Mouse (Mus musculus) thymus, postnatal 25 days (tissue): ENCODE results near the gene Enah.

Experiments
- DNase-seq: peaks from one replicate; pipeline ENCODE4 v3.0.0; 2022

Gene Enah

GRCm38 (mm10) chr1:182019926-182020801 is at the start of gene Enah:
Gene Enah (minus strand): TSS chr1:182019990.
- DNase-seq: peak; percentile 19

DNA sequence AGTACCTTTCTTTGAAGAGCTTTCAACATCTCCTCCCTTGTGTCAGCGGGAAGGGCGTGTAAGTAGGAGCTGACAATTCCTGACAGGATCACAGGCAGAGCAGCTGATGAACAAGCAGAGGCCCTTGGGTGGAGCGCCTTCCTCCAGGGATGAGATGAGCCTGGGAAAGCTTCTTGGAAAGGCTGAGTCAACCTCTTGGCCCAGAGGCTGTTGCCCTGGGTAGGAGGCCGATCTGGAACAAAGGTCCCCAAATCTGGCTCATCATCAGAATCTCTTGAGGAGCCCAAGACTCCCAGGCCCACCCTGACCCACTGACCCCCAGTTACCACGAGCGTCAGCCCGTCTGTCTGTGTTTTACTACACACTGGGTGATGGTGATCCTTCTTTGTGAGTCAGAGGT is 48.3 kb upstream of the Enah start:
- DNase-seq: no peak

GRCm38 (mm10) chr1:182066527-182067465 is 47.0 kb upstream of the Enah start:
- no peak for DNase-seq

DNA sequence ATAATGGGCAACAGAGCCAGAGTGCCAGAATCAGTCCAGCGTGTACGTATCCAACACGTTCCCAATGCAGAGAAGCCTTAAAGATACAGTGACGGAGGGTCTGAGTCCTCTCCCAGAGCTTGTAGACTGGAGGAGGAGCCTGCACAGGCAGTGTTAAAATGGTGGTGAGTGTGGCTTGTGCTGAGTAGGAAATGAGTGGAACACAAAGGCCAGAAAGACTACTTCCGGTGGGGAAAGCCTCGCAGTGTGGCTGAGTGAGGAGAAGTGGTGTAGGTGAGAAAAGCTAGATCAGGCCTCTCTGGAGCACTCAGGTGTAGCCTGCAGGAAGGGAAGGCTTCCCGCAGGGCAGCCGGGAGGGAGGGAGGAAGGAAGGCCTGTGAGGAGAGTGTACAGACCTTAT is 43.9 kb upstream of the Enah start:
- no peak for DNase-seq

DNA sequence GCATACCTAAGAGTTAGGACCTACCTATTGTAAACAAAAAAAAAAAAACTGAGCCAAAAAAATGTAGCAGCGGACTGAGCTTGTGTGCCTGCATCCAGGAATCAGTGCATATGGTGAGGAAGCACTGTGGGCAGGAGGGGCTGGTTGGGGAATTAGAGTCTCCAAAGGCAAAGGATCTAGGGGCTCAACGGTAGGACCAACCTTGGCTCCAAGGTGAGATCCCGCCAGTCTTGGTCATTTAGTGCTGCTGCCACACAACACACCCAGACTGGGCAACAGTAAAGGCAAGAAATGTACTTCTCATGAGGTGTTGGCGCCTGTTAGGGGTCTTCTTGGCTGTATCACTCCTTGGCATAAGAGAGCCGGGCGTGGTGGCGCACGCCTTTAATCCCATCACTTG is 43.0 kb upstream of the Enah start:
- no peak for DNase-seq

GRCm38 (mm10) chr1:182061203-182061602 is 41.4 kb upstream of the Enah start:
- no peak for DNase-seq

- DNase-seq: no peak
Observed at GRCm38 (mm10) chr1:182059806-182060205, 40.0 kb upstream of the Enah start.

GRCm38 (mm10) chr1:182057998-182058397 is 38.2 kb upstream of the Enah start:
- DNase-seq: no peak

- no peak for DNase-seq
Observed at GRCm38 (mm10) chr1:182055122-182055521, 35.3 kb upstream of the Enah start.

GRCm38 (mm10) chr1:182054651-182055050 is 34.9 kb upstream of the Enah start:
- no peak for DNase-seq

- no peak for DNase-seq
Observed at GRCm38 (mm10) chr1:182052973-182053372, 33.2 kb upstream of the Enah start.

GRCm38 (mm10) chr1:182052385-182052784 is 32.6 kb upstream of the Enah start:
- DNase-seq: no peak

DNA sequence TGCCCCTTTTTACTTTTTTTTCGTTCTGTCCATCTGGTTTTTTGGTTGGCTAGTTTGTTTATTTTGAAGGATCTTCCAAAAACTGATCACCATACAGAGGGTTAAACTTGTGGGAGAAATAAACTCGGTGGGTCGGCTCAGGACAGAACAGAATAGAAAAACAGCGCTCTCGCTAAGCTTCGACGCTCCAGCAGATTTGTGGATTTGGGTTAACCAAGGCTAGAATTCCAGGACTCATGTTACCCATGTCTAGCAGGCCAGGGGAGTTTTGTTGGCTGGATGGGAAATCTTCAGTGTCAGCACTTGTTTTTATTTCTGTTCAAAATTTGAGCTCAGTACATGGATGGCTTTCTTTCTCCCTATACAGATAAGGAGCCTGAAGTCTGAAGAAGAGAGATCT is 30.0 kb upstream of the Enah start:
- no peak for DNase-seq

GRCm38 (mm10) chr1:182048101-182048500 is 28.3 kb upstream of the Enah start:
- no peak for DNase-seq

DNA sequence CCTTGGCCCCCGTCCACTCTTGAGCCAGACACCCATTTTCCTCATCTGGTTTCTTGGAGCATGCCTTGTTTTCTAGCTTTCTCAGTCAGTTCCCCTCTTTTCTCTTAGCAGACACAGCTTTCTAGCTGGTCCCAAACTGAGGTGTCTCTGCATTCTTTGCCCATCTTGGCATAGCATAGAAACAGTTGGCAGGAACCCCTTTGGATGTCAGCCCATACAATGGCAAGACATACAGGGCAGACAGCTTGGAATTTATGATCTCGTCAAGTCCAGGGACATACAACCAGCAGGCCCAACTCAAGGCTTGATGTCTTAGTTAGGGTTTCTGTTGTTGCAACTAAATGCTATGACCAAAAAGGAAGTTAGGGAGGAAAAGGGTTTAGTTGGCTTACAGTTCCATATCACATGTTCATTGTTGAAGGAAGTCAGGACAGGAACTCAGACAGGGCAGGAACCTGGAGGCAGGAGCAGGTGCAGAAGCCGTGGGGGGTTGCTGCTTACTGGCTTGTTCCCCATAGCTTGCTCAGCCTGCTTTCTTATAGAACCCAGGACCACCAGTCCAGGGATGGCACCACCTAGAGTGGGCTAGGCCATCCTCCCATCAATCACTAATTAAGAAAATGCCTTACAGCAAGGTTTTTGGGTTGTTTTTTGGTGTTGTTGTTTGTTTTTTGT is 27.4 kb upstream of the Enah start:
- no peak for DNase-seq

DNA sequence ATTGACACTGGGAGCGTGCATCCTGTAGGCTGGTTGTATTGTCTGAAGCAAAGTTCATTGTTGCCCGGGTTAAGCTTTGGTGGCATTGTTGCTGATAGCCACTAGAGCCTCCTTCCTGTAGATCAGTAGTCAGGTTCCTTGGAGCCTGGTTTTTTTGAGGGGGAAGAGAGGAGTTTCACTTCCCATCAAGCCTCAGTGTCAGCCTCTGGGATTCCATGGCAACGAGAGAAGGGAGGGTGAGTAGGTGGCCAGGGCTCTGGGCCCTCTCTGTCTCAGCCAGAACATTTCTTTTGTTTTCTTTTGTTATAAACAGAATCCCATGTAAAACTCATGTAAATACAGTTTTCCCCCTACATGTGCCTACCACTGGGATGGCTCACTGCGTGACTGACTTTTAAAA is 25.4 kb upstream of the Enah start:
- no peak for DNase-seq

DNA sequence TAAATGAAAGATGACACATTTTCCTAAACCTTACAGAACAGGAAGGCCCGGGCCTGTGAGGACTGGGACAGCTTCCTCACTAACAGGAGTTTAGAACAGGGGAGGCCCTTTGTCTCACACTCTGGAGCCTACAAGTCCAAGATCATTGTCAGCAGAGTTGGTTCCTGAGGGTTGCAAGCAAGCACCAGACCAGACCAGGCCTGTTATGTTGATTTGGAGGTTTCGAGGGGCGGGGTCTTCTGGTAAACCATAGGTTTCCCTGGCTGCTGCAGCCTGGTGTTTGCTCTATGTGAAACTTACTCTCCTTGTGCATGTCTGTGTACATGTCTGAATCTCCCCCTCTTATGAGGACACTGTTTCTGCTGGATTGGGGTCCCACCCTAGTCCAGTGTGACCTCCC is 20.7 kb upstream of the Enah start:
- DNase-seq: no peak

- DNase-seq: no peak
Observed at GRCm38 (mm10) chr1:182031757-182032156, 12.0 kb upstream of the Enah start.

GRCm38 (mm10) chr1:182031066-182031465 is 11.3 kb upstream of the Enah start:
- no peak for DNase-seq

GRCm38 (mm10) chr1:182029989-182030649 is 10.3 kb upstream of the Enah start:
- DNase-seq: no peak

- no peak for DNase-seq
Observed at GRCm38 (mm10) chr1:182028231-182029210, 8.7 kb upstream of the Enah start.
